Mouse (Mus musculus) gastrocnemius, adult 2 months (tissue): ENCODE measurements at regions not wholly inside any gene's neighbourhood (a gene's known extent, or its start where the extent isn't known, plus 50 kb on each side); places are given as distances from the start of the nearest gene placed in this dataset.
A peak's percentile ranks its signal among the peaks of the same experiment; 100 is the strongest.

Source experiments
- DNase-seq: peaks from one replicate; pipeline ENCODE4 v3.0.0; 2022
- H3K27ac ChIP-seq: fragments of 200-600 bp; 2 replicates; pipeline ENCODE4 v1.8.1; 2022; ENCODE audit warnings: mild to moderate bottlenecking
- H3K4me3 ChIP-seq: fragments of 200-600 bp; 2 replicates; pipeline ENCODE4 v1.8.1; 2022; ENCODE audit warnings: mild to moderate bottlenecking, moderate library complexity
- CTCF ChIP-seq: fragments of 200-600 bp; IDR thresholded peaks from 2 replicates; pipeline ENCODE4 v1.8.1; 2022; ENCODE audit warnings: antibody characterized with exemption, mild to moderate bottlenecking, moderate library complexity
- intact Hi-C: fragments of 180-260 bp; cut with DNase I; formaldehyde crosslinking; loops from one replicate; pipeline ENCODE4 v1.15.1; 2025

DNA sequence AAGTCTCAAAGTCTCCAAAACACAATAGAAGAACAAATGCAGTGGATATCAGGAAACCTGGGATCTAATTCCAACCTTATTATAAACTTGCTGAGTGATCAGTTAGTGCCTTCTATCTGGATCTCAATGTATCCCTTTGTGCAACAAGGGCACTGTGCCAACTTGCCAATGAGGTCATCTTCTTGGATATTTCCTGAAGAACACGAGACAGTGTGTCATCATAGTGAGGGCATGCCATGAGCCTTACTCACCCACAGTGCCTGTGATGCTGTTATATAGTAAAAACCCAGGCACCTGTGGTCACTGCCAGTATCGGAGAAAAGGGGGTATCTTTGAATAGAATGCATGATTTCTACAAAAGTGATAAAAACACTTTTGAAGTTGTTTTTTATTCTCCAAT is 60.2 kb upstream of the Cd34 start:
- no peak for TF ChIP-seq CTCF
- DNase-seq, result peak; percentile 57
- no peak overlapping the region for H3K4me3 ChIP-seq
- intact Hi-C loops, result loop anchor here (2.0 to 10.0 kb wide), 2 partner anchors 72 to 156 kb away; no protein-coding TSS in a partner anchor
- H3K27ac ChIP-seq, result no peak overlapping the region; the same call in 1 of the 2 replicates

DNA sequence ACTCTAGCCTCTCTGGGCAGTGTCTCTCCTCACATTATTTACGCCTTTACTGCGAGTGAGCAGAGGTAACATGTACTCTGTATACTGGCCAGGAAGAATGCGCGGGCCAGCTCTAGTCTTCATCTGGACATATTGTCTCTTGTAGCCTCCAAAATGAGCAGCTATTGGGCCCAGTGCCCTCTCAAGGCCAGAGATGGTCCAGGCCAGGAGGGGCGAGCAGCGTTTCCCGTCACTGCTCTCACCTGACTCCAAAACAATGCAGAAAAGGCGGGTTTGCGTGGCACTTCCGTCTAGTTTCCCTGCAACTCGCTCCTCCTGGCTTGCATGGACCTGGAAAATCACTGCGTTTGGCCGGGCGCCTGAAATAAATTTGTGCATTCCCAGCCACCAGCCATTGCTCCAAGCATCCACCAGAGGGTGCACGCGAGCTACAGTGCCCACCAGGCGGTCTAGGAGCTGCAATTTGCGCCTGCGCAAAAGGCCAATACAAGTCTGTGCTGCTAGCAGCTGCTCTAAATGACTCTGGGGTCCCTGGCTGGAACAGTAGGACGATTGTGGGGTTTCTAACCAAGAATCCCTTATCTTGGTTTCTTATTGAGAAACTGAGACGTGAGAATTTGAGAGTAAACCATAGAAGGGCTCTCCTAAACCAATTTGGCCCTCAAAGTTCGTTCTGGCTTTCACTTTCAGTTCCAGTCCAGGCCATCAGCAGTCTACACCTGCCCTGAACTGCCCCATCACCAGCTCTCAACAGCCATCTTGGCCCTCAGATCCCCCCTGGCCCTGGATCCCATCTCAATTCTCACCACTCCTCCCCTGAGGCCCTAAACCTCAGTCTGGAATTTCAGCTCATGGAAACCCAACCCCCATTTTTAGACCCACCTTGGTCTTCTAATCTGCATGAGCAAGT is 59.0 kb upstream of the Cd34 start:
- intact Hi-C loops, result loop anchor here (1.0 to 10.0 kb wide), 3 partner anchors 71 to 155 kb away; no protein-coding TSS in a partner anchor
- peak; percentile 96 for DNase-seq
- H3K4me3 ChIP-seq, result peak overlapping the region; percentile 69
- TF ChIP-seq CTCF, result no peak; the same call in 1 of the 2 replicates
- peak overlapping the region; percentile 83 for H3K27ac ChIP-seq

DNA sequence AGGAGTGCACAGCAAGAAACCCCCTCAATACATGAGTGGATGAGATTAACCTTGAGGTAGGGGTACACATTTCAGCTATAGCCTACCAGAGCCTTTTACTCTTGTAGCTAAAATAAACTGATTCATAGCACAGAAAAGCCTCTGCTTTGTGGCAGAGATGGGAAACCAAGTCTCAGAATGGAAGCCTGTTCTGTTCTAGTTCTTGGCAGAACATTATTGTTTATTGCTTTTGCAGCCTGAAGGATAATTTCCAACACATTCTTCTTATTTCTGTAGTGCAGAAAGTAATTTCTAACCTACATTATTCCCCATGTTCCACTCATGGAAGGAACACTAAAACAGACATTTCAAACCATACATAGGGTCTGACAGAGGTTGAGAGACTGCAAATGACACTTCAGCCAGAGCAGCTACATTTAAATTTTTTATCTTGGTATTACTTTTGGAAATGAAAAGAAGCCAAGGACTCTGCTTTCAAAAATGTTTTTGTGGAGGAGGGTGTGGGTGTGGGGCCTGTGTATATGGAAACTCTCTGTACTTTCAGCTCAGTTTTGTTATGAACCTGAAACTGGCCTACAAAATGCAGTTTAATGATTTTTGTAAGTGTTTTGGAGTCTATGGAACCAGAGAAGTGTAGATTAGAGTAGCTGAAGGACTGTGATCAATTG is 56.9 kb upstream of the Cd34 start:
- Histone ChIP-seq H3K4me3 (no peak overlapping the region), H3K27ac (peak overlapping the region; percentile 53)
- no peak for TF ChIP-seq CTCF
- intact Hi-C loops, result no loop called here
- no peak for DNase-seq

DNA sequence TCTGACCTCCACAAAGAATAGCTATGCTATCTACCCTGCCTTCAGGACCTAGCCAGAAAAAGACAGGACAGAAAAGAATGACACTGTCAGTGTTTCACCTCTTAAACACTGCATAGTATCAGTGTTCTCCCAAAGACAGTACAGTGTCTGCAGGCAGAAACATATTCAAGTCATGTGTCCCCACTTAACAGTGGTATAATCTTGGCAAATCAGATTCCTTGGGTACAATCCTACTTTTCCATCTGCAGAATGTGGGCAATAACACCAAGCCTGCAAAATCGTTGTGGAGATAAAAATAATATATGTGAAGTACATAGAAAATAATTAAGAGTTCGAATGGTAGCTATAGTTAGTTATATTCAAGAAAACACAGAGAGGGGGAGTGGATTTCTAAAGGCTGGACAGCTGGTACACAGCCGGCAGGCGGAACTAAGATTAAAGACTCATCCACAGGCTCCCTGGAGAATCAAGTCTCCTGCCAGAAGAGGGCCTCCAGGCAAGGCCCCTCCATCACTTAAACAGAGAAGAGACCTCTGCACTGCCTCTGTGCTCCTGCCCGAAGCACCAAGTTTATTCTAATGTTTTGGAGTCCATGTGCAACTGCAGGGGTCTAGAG is 53.4 kb upstream of the Cd34 start:
- TF ChIP-seq CTCF, result no peak
- Histone ChIP-seq H3K27ac (peak overlapping the region; percentile 64), H3K4me3 (peak overlapping the region; percentile 11; the same call in 1 of the 2 replicates)
- intact Hi-C loops, result no loop called here
- peak; percentile 44 for DNase-seq

DNA sequence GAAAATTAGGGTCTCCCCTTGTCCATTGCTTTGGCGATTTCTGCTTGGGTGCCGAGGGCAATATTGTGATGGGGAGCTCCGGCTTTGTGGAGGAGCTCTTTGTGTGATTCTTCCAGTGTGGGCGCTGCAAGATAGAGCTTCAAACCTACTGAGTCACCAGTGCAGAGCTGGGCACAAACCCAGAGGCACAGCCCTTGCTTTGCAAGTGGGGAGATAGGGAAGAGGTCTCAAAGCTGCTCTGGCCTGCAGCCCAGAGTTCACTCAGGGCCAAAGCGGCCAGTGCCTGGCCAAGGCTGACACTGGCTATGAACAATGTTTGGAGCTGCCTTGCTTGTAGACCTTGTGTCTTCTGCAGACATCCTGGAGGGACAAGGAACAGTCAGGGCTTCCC is 52.9 kb upstream of the Cd34 start:
- TF ChIP-seq CTCF, result no peak
- Histone ChIP-seq H3K4me3 (peak overlapping the region; percentile 11; the same call in 1 of the 2 replicates), H3K27ac (peak overlapping the region; percentile 64)
- peak; percentile 91 for DNase-seq
- intact Hi-C loops, result no loop called here
